Mouse (Mus musculus) kidney, embryonic 14.5 days (tissue): Measurements from ENCODE around the gene Ermp1. TPM values are rescaled to one million over a fixed set of nuclear protein-coding genes. Genes with fewer than 3 reads are reported as not detected.
A peak's percentile ranks its signal among the peaks of the same experiment; 100 is the strongest.

Experiments used
- ATAC-seq: fragments of 200-750 bp; cut with Nextera tagmentation; 2 replicates; pipeline ENCODE4 v1.8.0; 2017; ENCODE audit warnings: moderate number of reproducible peaks, mild to moderate bottlenecking, moderate TSS enrichment, moderate library complexity; ENCODE audit not compliant: low FRiP score, low TSS enrichment
- H3K27ac ChIP-seq: fragments of 300-500 bp; sonication (generic); 2 replicates; pipeline ENCODE4 v1.5.1; 2014; ENCODE audit warnings: low read depth, mild to moderate bottlenecking, low read length, moderate library complexity, mixed read lengths
- H3K27me3 ChIP-seq: fragments of 300-500 bp; sonication (generic); 2 replicates; pipeline ENCODE4 v1.6.1; 2014; ENCODE audit warnings: mild to moderate bottlenecking, low read length; ENCODE audit not compliant: control insufficient read depth, insufficient read depth
- H3K36me3 ChIP-seq: fragments of 300-500 bp; sonication (generic); 2 replicates; pipeline ENCODE4 v1.6.1; 2014; ENCODE audit warnings: low read length, mixed read lengths; ENCODE audit not compliant: control insufficient read depth, insufficient read depth
- H3K4me1 ChIP-seq: fragments of 300-500 bp; sonication (generic); 2 replicates; pipeline ENCODE4 v1.6.1; 2014; ENCODE audit warnings: low read length, mixed read lengths; ENCODE audit not compliant: control insufficient read depth, insufficient read depth
- H3K4me2 ChIP-seq: fragments of 300-500 bp; sonication (generic); replicated peaks from 2 replicates; pipeline ENCODE4 v1.6.1; 2014; ENCODE audit warnings: low read depth, mild to moderate bottlenecking, low read length
- H3K4me3 ChIP-seq: fragments of 300-500 bp; sonication (generic); 2 replicates; pipeline ENCODE4 v1.5.1; 2014; ENCODE audit warnings: mild to moderate bottlenecking, low read length
- H3K9ac ChIP-seq: fragments of 300-500 bp; sonication (generic); 2 replicates; pipeline ENCODE4 v1.6.1; 2014; ENCODE audit warnings: low read depth, mild to moderate bottlenecking, low read length, moderate library complexity
- H3K9me3 ChIP-seq: fragments of 300-500 bp; sonication (generic); 2 replicates; pipeline ENCODE4 v1.6.1; 2016; ENCODE audit warnings: low read length; ENCODE audit not compliant: control insufficient read depth
- WGBS: fragments of 180-500 bp; shearing (Covaris S2); extraction: QIAGEN DNeasy Blood & Tissue Kit; methylation state at CpG from one replicate; pipeline ENCODE4 v1.1.7; 2014; 5-methylcytosine and 5-hydroxymethylcytosine counted together
- polyA plus RNA-seq: library from polyadenylated mRNA; unstranded; fragments of >200 nt; fragmentation: Nextera tagmentation; extraction: Ambion mirVana; gene quantifications from 2 replicates; pipeline ENCODE4 v1.2.1, GENCODE M21; 2014

Ermp1 gene
- polyA plus RNA-seq, 1 experiment from 2014 or later, result 21.0 TPM

DNA sequence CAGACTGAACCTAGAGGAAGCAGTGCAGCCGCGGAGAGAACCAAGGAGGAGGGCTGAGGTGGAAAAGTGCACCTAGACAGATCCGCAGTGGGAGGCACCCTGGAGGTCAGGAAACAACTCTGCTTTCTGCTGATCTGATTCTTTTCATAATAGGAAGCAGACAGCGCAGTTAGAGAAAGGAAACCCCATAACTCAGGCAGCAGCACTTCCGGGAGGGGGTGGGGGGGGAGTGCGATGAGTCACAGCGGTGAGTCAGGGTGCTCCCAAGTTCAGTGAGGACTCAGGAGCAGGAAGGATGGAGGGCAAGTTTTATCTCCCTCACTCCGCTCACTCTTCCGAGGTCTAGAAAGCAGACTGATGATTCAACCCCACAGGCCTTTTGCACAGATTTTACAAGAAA is 7.2 kb downstream of the Ermp1 start:
- Histone ChIP-seq H3K36me3 (peaks cover 18% of the 10 kb centered on the region), H3K9ac (no peak overlapping the region), H3K27ac (peak overlapping the region; percentile 47; the same call in 1 of the 2 replicates), H3K4me1 (peaks cover 16% of the 10 kb centered on the region), H3K27me3 (no peaks in the 10 kb centered on the region), H3K9me3 (0 out of 2 replicates have a peak, but pooled peaks cover 2% of the 10 kb centered on the region), H3K4me2 (peak overlapping the region; percentile 21; the same call in 1 of the 2 replicates), H3K4me3 (no peak overlapping the region)
- WGBS, result 11% methylated on average over 7 of the region's 9 CpGs
- peak; percentile 60 for ATAC-seq

DNA sequence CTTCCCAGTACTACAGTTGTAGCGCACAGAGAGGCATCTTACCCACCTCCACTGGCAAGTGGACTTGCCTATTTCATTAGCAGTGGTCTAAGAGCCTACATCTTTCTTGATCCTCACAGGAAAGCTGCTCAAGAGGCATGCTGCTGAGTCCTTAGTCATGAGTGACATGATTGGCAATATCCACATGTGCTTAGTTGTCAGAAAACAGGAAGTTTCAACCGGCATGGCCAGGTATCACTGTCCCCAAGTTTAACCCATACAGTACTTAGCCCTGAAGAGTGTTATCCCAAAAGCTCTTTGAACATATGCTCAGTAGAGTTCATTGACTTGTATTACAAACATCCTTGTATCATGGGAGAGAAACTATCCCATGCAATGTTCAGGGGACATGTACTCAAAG is 36.1 kb downstream of the Ermp1 start:
- Histone ChIP-seq H3K9ac (no peak overlapping the region), H3K9me3 (no peaks in the 10 kb centered on the region), H3K27me3 (no peaks in the 10 kb centered on the region), H3K4me3 (no peak overlapping the region), H3K4me2 (no peak overlapping the region), H3K4me1 (no peaks in the 10 kb centered on the region), H3K27ac (no peak overlapping the region), H3K36me3 (peaks cover 54% of the 10 kb centered on the region)
- WGBS, result 80% methylated on average over 2 of the region's 2 CpGs
- no peak for ATAC-seq

- no peak overlapping the region for H3K27ac ChIP-seq
- 95% methylated on average over 10 of the region's 10 CpGs for WGBS
- H3K9ac ChIP-seq, result no peak overlapping the region
- H3K27me3 ChIP-seq, result no peaks in the 10 kb centered on the region
- no peak overlapping the region for H3K4me3 ChIP-seq
- H3K4me1 ChIP-seq, result no peaks in the 10 kb centered on the region
- H3K36me3 ChIP-seq, result peaks cover 48% of the 10 kb centered on the region
- H3K4me2 ChIP-seq, result no peak overlapping the region
- no peaks in the 10 kb centered on the region for H3K9me3 ChIP-seq
- no peak for ATAC-seq
These were observed 37.3 kb downstream of the Ermp1 start for GRCm38 (mm10) chr19:29610907-29611306.

- H3K4me2 ChIP-seq, result no peak overlapping the region
- ATAC-seq, result no peak
- no peaks in the 10 kb centered on the region for H3K27me3 ChIP-seq
- H3K27ac ChIP-seq, result no peak overlapping the region
- H3K9ac ChIP-seq, result no peak overlapping the region
- H3K9me3 ChIP-seq, result no peaks in the 10 kb centered on the region
- no peaks in the 10 kb centered on the region for H3K4me1 ChIP-seq
- H3K36me3 ChIP-seq, result peaks cover 45% of the 10 kb centered on the region
- 90% methylated on average over 4 of the region's 4 CpGs for WGBS
- no peak overlapping the region for H3K4me3 ChIP-seq
These were observed 40.0 kb downstream of the Ermp1 start for GRCm38 (mm10) chr19:29608212-29608611.

GRCm38 (mm10) chr19:29607521-29607920 is 40.7 kb downstream of the Ermp1 start:
- no peaks in the 10 kb centered on the region for H3K4me1 ChIP-seq
- no peak overlapping the region for H3K9ac ChIP-seq
- no peaks in the 10 kb centered on the region for H3K9me3 ChIP-seq
- H3K27me3 ChIP-seq, result no peaks in the 10 kb centered on the region
- WGBS, result 97% methylated on average over 4 of the region's 4 CpGs
- H3K4me2 ChIP-seq, result no peak overlapping the region
- H3K36me3 ChIP-seq, result peaks cover 48% of the 10 kb centered on the region
- no peak overlapping the region for H3K4me3 ChIP-seq
- no peak for ATAC-seq
- H3K27ac ChIP-seq, result no peak overlapping the region

DNA sequence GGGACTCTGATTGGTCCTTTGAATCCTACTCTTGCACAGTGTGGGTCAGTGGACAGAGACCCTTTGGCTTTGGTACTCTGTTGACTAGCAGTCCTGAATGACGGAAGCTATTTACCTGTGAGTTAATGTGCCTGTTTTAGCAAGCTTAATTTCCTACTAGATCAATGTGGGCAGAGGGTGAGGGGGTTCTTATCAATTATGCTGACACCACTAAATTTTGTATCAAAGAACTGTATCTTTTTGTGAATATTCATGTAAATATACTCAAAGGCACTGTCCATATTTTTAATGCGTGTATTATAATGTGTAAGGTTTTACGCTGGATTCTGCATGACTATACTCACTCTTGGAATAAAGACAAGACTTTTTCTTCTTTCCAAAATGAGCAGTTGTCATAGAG is 43.6 kb downstream of the Ermp1 start:
- H3K27me3 ChIP-seq, result no peaks in the 10 kb centered on the region
- H3K9me3 ChIP-seq, result no peaks in the 10 kb centered on the region
- H3K4me1 ChIP-seq, result no peaks in the 10 kb centered on the region
- no peak overlapping the region for H3K27ac ChIP-seq
- no peak overlapping the region for H3K4me2 ChIP-seq
- 95% methylated on average over 3 of the region's 3 CpGs for WGBS
- no peak overlapping the region for H3K4me3 ChIP-seq
- no peak overlapping the region for H3K9ac ChIP-seq
- H3K36me3 ChIP-seq, result peaks cover 43% of the 10 kb centered on the region
- ATAC-seq, result no peak

DNA sequence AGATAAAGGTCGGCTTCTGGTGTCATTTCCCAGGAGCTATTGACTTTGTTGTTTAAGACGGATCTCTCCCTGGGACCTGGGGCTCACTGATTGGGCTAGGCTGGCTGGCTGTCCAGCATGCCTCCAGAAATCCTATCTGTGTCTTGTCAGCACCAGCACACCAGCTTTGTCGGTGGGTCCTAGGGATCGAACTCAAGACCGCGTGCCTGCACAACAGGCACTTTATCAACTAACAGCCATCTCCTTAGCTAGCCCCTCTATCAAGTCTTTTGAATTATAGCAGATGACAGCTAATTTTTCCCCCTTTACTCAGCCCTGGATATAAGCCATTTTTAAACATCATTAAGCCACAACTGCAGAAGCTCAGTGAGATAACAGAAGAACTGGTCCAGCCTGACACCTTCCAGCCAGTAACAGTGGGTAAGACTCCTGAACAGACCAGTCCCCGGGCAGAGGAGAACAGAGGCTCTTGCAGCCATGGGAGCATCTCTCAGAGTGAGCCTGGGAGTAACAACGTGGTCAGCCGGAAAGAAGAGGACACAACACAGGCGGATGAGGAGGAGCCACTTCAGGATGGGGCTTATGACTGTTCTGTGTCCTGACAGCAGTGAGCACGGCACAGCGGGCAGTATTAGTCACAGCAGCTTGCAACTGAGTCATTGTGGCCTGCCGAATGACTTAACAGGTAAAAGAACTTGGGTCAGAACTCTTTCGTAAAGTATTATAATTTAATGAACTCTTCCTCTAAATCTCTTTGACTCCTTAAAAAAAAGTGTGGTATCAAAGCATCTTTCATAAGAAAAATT is 44.5 kb downstream of the Ermp1 start:
- Histone ChIP-seq H3K4me3 (no peak overlapping the region), H3K4me2 (no peak overlapping the region), H3K36me3 (peaks cover 52% of the 10 kb centered on the region), H3K27ac (no peak overlapping the region), H3K9me3 (no peaks in the 10 kb centered on the region), H3K27me3 (no peaks in the 10 kb centered on the region), H3K4me1 (no peaks in the 10 kb centered on the region), H3K9ac (no peak overlapping the region)
- ATAC-seq, result no peak
- WGBS, result 89% methylated on average over 14 of the region's 14 CpGs

GRCm38 (mm10) chr19:29598981-29599380 is 49.2 kb downstream of the Ermp1 start:
- WGBS, result 88% methylated on average over 5 of the region's 5 CpGs
- H3K4me3 ChIP-seq, result no peak overlapping the region
- H3K36me3 ChIP-seq, result peaks cover 74% of the 10 kb centered on the region
- H3K4me1 ChIP-seq, result no peaks in the 10 kb centered on the region
- H3K27ac ChIP-seq, result no peak overlapping the region
- no peak overlapping the region for H3K4me2 ChIP-seq
- H3K9ac ChIP-seq, result no peak overlapping the region
- H3K27me3 ChIP-seq, result no peaks in the 10 kb centered on the region
- no peaks in the 10 kb centered on the region for H3K9me3 ChIP-seq
- no peak for ATAC-seq

GRCm38 (mm10) chr19:29596985-29597384 is 51.2 kb downstream of the Ermp1 start:
- Histone ChIP-seq H3K27me3 (no peaks in the 10 kb centered on the region), H3K4me2 (no peak overlapping the region), H3K36me3 (peaks cover 57% of the 10 kb centered on the region), H3K4me1 (no peaks in the 10 kb centered on the region), H3K27ac (no peak overlapping the region), H3K4me3 (no peak overlapping the region), H3K9ac (no peak overlapping the region), H3K9me3 (no peaks in the 10 kb centered on the region)
- ATAC-seq, result no peak
- WGBS, result 98% methylated on average over 2 of the region's 2 CpGs
